Mouse (Mus musculus): ENCODE data around the gene Klhl20. TPM values are rescaled to one million over a fixed set of nuclear protein-coding genes. Genes with fewer than 3 reads are reported as not detected.
A peak's percentile ranks its signal among the peaks of the same experiment; 100 is the strongest.

Gene Klhl20
- polyA plus RNA-seq, 1 experiment = 21.3 TPM

DNA sequence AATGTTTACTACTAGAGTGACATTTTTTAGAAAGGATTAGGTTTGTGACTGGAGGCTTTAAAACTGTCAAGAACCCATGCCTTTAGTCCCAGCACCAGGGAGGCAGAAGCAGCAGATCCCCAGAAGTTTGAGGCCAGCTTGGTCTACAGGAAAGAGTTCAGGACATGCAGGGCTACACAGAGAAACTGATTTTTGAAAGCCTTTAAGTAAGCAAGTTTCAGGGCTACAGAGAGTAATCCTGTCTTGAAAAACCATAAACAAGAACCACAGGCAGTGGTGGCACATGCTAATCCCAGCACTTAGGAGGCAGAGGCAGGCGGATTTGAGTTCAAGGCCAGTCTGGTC is 90.9 kb downstream of the Klhl20 start:
- Histone ChIP-seq H3K4me1 (ENCODE audit: control insufficient read depth, insufficient read depth, low read length) (no peaks in the 10 kb centered on the region), H3K4me3 (ENCODE audit: insufficient read depth, low read length) (no peak overlapping the region), H3K27ac (ENCODE audit: insufficient read depth, low read depth, low read length) (peak overlapping the region; percentile 4; the same call in 1 of the 2 replicates)
- TF ChIP-seq CTCF (IDR thresholded peaks at IDR 0.05; ENCODE audit: low read depth, low read length) = no peak
- TF ChIP-seq POLR2A (IDR thresholded peaks at IDR 0.05; ENCODE audit: borderline replicate concordance, low read depth, low read length) = no peak

DNA sequence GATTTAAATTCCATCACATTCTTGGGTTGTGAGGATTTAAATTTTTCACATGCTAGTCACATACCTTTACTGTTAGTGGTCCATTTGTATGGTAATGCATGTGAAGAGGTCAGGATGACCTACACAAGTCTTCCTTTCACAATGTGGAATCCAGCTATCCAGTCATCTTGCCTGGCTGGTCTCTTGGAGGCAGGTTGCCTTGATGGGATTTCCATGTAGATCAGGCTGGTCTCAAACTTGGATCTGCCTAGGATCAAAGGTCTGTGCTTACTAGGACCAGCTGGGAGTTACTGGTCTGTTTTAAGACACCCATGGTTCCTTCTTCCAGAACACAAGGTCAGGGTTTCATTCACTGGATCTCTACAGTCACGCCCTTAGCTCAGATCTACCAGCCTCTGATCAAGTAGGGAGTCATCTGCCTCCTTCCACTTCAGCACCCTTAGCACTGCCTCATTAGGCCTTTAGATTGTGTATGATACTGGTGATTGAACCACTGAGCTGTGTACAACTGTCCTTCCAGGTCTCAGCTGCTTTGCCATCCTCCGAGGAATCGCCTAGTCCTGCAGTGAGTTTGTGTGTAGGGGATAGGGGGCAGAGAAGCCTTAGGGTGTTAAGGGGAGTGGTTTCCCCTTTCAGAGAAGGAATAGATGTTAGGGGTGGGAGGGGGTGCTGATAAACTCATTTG is 91.4 kb downstream of the Klhl20 start:
- Histone ChIP-seq H3K4me1 (ENCODE audit: control insufficient read depth, insufficient read depth, low read length) (no peaks in the 10 kb centered on the region), H3K4me3 (ENCODE audit: insufficient read depth, low read length) (no peak overlapping the region), H3K27ac (ENCODE audit: insufficient read depth, low read depth, low read length) (peak overlapping the region; percentile 14)
- TF ChIP-seq CTCF (IDR thresholded peaks at IDR 0.05; ENCODE audit: low read depth, low read length) = no peak
- TF ChIP-seq POLR2A (IDR thresholded peaks at IDR 0.05; ENCODE audit: borderline replicate concordance, low read depth, low read length) = no peak

DNA sequence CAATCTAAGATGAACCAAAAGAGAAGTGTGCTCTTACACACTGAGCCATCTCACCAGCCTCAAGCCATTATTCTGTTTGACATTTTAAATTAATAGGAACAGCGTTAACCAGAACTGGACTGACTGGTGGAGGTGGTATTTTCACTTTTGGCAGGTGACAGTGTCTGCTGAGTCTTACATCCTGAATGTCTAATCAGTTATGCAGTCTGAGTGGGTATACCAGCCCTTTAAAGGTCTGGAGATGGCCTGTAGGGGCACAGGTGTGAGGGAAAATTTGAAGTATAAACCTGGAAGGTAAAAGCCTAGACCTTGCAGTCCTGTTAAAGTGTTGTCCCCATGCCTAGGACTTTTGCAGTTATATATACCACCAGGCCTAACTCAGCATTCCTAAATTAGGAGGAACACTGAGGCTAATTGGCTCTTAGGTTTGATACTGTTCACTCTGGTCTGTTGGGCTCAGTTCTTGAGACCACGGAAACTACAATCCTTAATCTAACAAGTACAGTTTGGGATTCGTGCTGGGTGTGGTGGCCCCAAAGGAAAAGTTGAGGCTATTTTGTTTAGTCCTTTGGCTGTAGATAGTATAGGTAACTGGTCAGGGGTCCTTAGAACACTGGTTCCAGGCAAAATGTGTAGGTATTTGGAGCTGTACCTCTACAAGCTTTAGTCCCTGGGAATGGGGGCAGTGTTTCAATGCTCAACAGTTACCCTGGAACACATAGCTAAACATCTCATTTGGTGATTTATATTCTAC is 92.2 kb downstream of the Klhl20 start:
- Histone ChIP-seq H3K4me3 (ENCODE audit: insufficient read depth, low read length) (no peak overlapping the region), H3K4me1 (ENCODE audit: control insufficient read depth, insufficient read depth, low read length) (no peaks in the 10 kb centered on the region), H3K27ac (ENCODE audit: insufficient read depth, low read depth, low read length) (no peak overlapping the region)
- TF ChIP-seq POLR2A (IDR thresholded peaks at IDR 0.05; ENCODE audit: borderline replicate concordance, low read depth, low read length) (no peak), CTCF (IDR thresholded peaks at IDR 0.05; ENCODE audit: low read depth, low read length) (no peak)

Other genes starting within 250 kb of the Klhl20 start
- gene Rc3h1, start 225.1 kb downstream of the Klhl20 start, polyA plus RNA-seq (2012; ENCODE audit: insufficient read depth, insufficient read length, missing spikeins) = 20.1 and 23.0 TPM in 2 replicates
- 0.92 and 1.0 TPM in 2 replicates for gene Serpinc1, start 152.9 kb downstream of the Klhl20 start, polyA plus RNA-seq (2012; ENCODE audit: insufficient read depth, insufficient read length, missing spikeins)
- gene Zbtb37, start 96.7 kb downstream of the Klhl20 start, polyA plus RNA-seq (2012; ENCODE audit: insufficient read depth, insufficient read length, missing spikeins) = 8.2 and 8.3 TPM in 2 replicates
- gene Dars2, start 60.9 kb downstream of the Klhl20 start, polyA plus RNA-seq (2012; ENCODE audit: insufficient read depth, insufficient read length, missing spikeins) = 11.3 and 15.2 TPM in 2 replicates
- gene Cenpl, start 60.8 kb downstream of the Klhl20 start, polyA plus RNA-seq (2012; ENCODE audit: insufficient read depth, insufficient read length, missing spikeins) = 21.5 and 22.1 TPM in 2 replicates
- not detected in 2 replicates for gene Ankrd45, start 11.2 kb upstream of the Klhl20 start, polyA plus RNA-seq (2012; ENCODE audit: insufficient read depth, insufficient read length, missing spikeins)
- gene Tex50, start 27.8 kb upstream of the Klhl20 start, polyA plus RNA-seq (2012; ENCODE audit: insufficient read depth, insufficient read length, missing spikeins) = not detected in 2 replicates
- gene Prdx6, start 119.7 kb upstream of the Klhl20 start, polyA plus RNA-seq (2012; ENCODE audit: insufficient read depth, insufficient read length, missing spikeins) = 69.5 and 73.7 TPM in 2 replicates